Mouse (Mus musculus) stomach, embryonic 14.5 days (tissue): ENCODE data around the gene Pald1. TPM values are rescaled to one million over a fixed set of nuclear protein-coding genes. Genes with fewer than 3 reads are reported as not detected.

ENCODE experiments used
- ATAC-seq: fragments of 200-750 bp; cut with Nextera tagmentation; 2 replicates; pipeline ENCODE4 v1.8.0; 2017; ENCODE audit warnings: low read depth, moderate TSS enrichment; ENCODE audit not compliant: insufficient number of reproducible peaks, insufficient read depth, low FRiP score
- H3K27ac ChIP-seq: fragments of 300-500 bp; sonication (generic); 2 replicates; pipeline ENCODE4 v1.5.1; 2014; ENCODE audit warnings: mild to moderate bottlenecking, low read length, moderate library complexity, mixed read lengths
- H3K27me3 ChIP-seq: fragments of 300-500 bp; sonication (generic); 2 replicates; pipeline ENCODE4 v1.6.1; 2014; ENCODE audit warnings: low read length, control low read depth, mixed read lengths; ENCODE audit not compliant: control insufficient read depth, insufficient read depth
- H3K36me3 ChIP-seq: fragments of 300-500 bp; sonication (generic); 2 replicates; pipeline ENCODE4 v1.6.1; 2014; ENCODE audit warnings: mild to moderate bottlenecking, control low read depth, low read length, moderate library complexity, mixed read lengths; ENCODE audit not compliant: control insufficient read depth, insufficient read depth
- H3K4me1 ChIP-seq: fragments of 300-500 bp; sonication (generic); 2 replicates; pipeline ENCODE4 v1.6.1; 2014; ENCODE audit warnings: low read length, control low read depth, mixed read lengths; ENCODE audit not compliant: control insufficient read depth, insufficient read depth
- H3K4me2 ChIP-seq: fragments of 300-500 bp; sonication (generic); replicated peaks from 2 replicates; pipeline ENCODE4 v1.6.1; 2014; ENCODE audit warnings: low read depth, low read length, control low read depth
- H3K4me3 ChIP-seq: fragments of 300-500 bp; sonication (generic); 2 replicates; pipeline ENCODE4 v1.5.1; 2014; ENCODE audit warnings: low read depth, low read length, control low read depth
- H3K9ac ChIP-seq: fragments of 300-500 bp; sonication (generic); replicated peaks from 2 replicates; pipeline ENCODE4 v1.6.1; 2014; ENCODE audit warnings: low read depth, mild to moderate bottlenecking, control low read depth, low read length, moderate library complexity, mixed read lengths
- H3K9me3 ChIP-seq: fragments of 300-500 bp; sonication (generic); 2 replicates; pipeline ENCODE4 v1.6.1; 2016; ENCODE audit warnings: low read depth, low read length, control low read depth; ENCODE audit not compliant: control insufficient read depth
- whole genome bisulfite sequencing: fragments of 180-500 bp; shearing (Covaris S2); extraction: QIAGEN DNeasy Blood & Tissue Kit; methylation state at CpG from one replicate; pipeline ENCODE4 v1.1.7; 2014; 5-methylcytosine and 5-hydroxymethylcytosine counted together
- polyA plus RNA-seq: library from polyadenylated mRNA; unstranded; fragments of >200 nt; fragmentation: Nextera tagmentation; extraction: Ambion mirVana; gene quantifications from 2 replicates; pipeline ENCODE4 v1.2.1, GENCODE M21; 2014

Pald1 gene
- polyA plus RNA-seq, 1 experiment from 2014 or later = 14.8 TPM

- Histone ChIP-seq H3K9me3 (no peaks in the 10 kb centered on the region), H3K4me3 (no peak overlapping the region), H3K27ac (no peak overlapping the region), H3K4me1 (peaks cover 7% of the 10 kb centered on the region; the same call in 1 of the 2 replicates), H3K36me3 (no peaks in the 10 kb centered on the region), H3K4me2 (no peak overlapping the region), H3K9ac (no peak overlapping the region), H3K27me3 (no peaks in the 10 kb centered on the region)
- no peak for ATAC-seq
- 54% methylated on average over 7 of the region's 7 CpGs for WGBS
Observed at GRCm38 (mm10) chr10:61313750-61314149, 69.6 kb downstream of the Pald1 start.

- Histone ChIP-seq H3K4me3 (no peak overlapping the region), H3K9me3 (no peaks in the 10 kb centered on the region), H3K27ac (no peak overlapping the region), H3K27me3 (no peaks in the 10 kb centered on the region), H3K9ac (no peak overlapping the region), H3K4me1 (peaks cover 7% of the 10 kb centered on the region; the same call in 1 of the 2 replicates), H3K36me3 (no peaks in the 10 kb centered on the region), H3K4me2 (no peak overlapping the region)
- WGBS = 43% methylated on average over 7 of the region's 7 CpGs
- no peak for ATAC-seq
Observed at GRCm38 (mm10) chr10:61312754-61313153, 70.6 kb downstream of the Pald1 start.

- no peak overlapping the region for H3K27ac ChIP-seq
- ATAC-seq = no peak
Observed at GRCm38 (mm10) chr10:61312159-61312558, 71.2 kb downstream of the Pald1 start.

GRCm38 (mm10) chr10:61308706-61309320 is 74.5 kb downstream of the Pald1 start:
- H3K4me2 ChIP-seq = no peak overlapping the region
- H3K9ac ChIP-seq = no peak overlapping the region
- H3K27me3 ChIP-seq = no peaks in the 10 kb centered on the region
- H3K4me1 ChIP-seq = peaks cover 7% of the 10 kb centered on the region; the same call in 1 of the 2 replicates
- no peak overlapping the region for H3K4me3 ChIP-seq
- ATAC-seq = no peak
- 58% methylated on average over 10 of the region's 12 CpGs for WGBS
- no peaks in the 10 kb centered on the region for H3K36me3 ChIP-seq
- H3K9me3 ChIP-seq = no peaks in the 10 kb centered on the region
- no peak overlapping the region; the same call in 1 of the 2 replicates for H3K27ac ChIP-seq

More at GRCm38 (mm10) chr10:61312159-61312558, 71.2 kb downstream of the Pald1 start:
- Histone ChIP-seq H3K27me3 (no peaks in the 10 kb centered on the region), H3K36me3 (no peaks in the 10 kb centered on the region), H3K4me1 (peaks cover 7% of the 10 kb centered on the region; the same call in 1 of the 2 replicates), H3K4me3 (no peak overlapping the region), H3K9ac (no peak overlapping the region), H3K4me2 (no peak overlapping the region), H3K9me3 (no peaks in the 10 kb centered on the region)
- WGBS = 51% methylated on average over 6 of the region's 6 CpGs

- H3K36me3 ChIP-seq = no peaks in the 10 kb centered on the region
- ATAC-seq = no peak
- 86% methylated on average over 13 of the region's 13 CpGs for WGBS
- no peak overlapping the region for H3K27ac ChIP-seq
- H3K4me2 ChIP-seq = no peak overlapping the region
- no peaks in the 10 kb centered on the region for H3K27me3 ChIP-seq
- no peak overlapping the region for H3K9ac ChIP-seq
- no peak overlapping the region for H3K4me3 ChIP-seq
- H3K4me1 ChIP-seq = no peaks in the 10 kb centered on the region
- no peaks in the 10 kb centered on the region for H3K9me3 ChIP-seq
Observed at GRCm38 (mm10) chr10:61305928-61306590, 77.3 kb downstream of the Pald1 start.

- Histone ChIP-seq H3K9ac (no peak overlapping the region), H3K27me3 (no peaks in the 10 kb centered on the region), H3K4me2 (no peak overlapping the region), H3K9me3 (no peaks in the 10 kb centered on the region), H3K4me3 (no peak overlapping the region), H3K4me1 (no peaks in the 10 kb centered on the region), H3K36me3 (no peaks in the 10 kb centered on the region), H3K27ac (no peak overlapping the region)
- 81% methylated on average over 6 of the region's 6 CpGs for WGBS
- ATAC-seq = no peak
Observed at GRCm38 (mm10) chr10:61304046-61304445, 79.3 kb downstream of the Pald1 start.

- 44% methylated on average over 3 of the region's 3 CpGs for WGBS
- ATAC-seq = no peak
- Histone ChIP-seq H3K27me3 (no peaks in the 10 kb centered on the region), H3K36me3 (no peaks in the 10 kb centered on the region), H3K27ac (no peak overlapping the region), H3K4me3 (no peak overlapping the region), H3K9me3 (no peaks in the 10 kb centered on the region), H3K9ac (no peak overlapping the region), H3K4me2 (no peak overlapping the region), H3K4me1 (no peaks in the 10 kb centered on the region)
Observed at GRCm38 (mm10) chr10:61300996-61301395, 82.3 kb downstream of the Pald1 start.

GRCm38 (mm10) chr10:61297477-61297876 is 85.9 kb downstream of the Pald1 start, which contains the start of gene Prf1:
TSS of gene Prf1 (plus strand) at chr10:61297833.
- 78% methylated on average over 7 of the region's 7 CpGs for WGBS
- Histone ChIP-seq H3K36me3 (no peaks in the 10 kb centered on the region), H3K9ac (no peak within 1 kb of the TSS), H3K4me1 (no peaks in the 10 kb centered on the region), H3K9me3 (no peaks in the 10 kb centered on the region), H3K4me3 (no peak within 1 kb of the TSS), H3K27me3 (no peaks in the 10 kb centered on the region), H3K27ac (no peak within 1 kb of the TSS), H3K4me2 (no peak within 1 kb of the TSS)
- no peak for ATAC-seq
